Mouse (Mus musculus): ENCODE data around the gene Alkbh1.
A peak's percentile ranks its signal among the peaks of the same experiment; 100 is the strongest.

DNA sequence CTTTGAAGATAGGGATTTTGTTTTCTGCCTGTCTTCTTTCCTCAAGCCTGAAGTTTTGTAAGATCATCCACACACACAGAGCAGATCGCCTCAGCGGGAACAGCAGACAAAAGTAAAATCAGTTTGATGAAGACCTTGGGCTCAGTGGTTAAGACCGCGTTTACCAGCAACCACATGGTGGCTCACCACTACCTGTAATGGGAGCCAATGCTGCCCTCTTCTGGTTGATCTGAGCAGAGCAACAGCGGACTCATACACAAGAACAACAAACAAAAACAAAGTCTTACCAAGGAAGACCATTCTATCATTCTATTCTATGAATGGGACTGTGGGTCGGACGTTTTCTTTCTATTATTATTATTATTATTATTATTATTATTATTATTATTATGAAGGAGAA lies 27.1 kb downstream of the Alkbh1 start:
- TF ChIP-seq JUND (conservative IDR thresholded peaks at IDR 0.05; ENCODE audit: low read depth, low read length) (no peak), CTCF (conservative IDR thresholded peaks at IDR 0.05 in 1 of 2, IDR thresholded peaks at IDR 0.05 in 1 of 2; ENCODE audit: low read depth in 2 of 2, low read length in 2 of 2) (peak; percentile 40 to 93; a peak in 3 of 4 replicates), EP300 (IDR thresholded peaks at IDR 0.05; ENCODE audit: low read length) (no peak), CHD2 (IDR thresholded peaks at IDR 0.05; ENCODE audit: low read length) (no peak), NRF1 (IDR thresholded peaks at IDR 0.05; ENCODE audit: low read depth, low read length) (no peak), ELF1 (IDR thresholded peaks at IDR 0.05; ENCODE audit: low read depth, low read length) (no peak), ETS1 (conservative IDR thresholded peaks at IDR 0.05; ENCODE audit: low read depth, low read length) (no peak), MAFK (IDR thresholded peaks at IDR 0.05; ENCODE audit: insufficient replicate concordance, low read length) (no peak), ZKSCAN1 (IDR thresholded peaks at IDR 0.05; ENCODE audit: borderline replicate concordance, low read depth, low read length) (no peak), MXI1 (IDR thresholded peaks at IDR 0.05; ENCODE audit: low read depth, low read length) (no peak)
